Mouse (Mus musculus) induced T-regulatory cell, adult 2 months (primary cell): ENCODE data around the gene Birc5.
"Not testable (repeated sequence)": the region's sequence is repeated elsewhere in the genome, so short reads cannot be mapped to it uniquely, and the experiment has no call there.

Source experiments
- DNase-seq: peaks from one replicate; pipeline ENCODE4 v3.0.0-alpha.2; 2012; ENCODE audit warnings: low read depth

Birc5 gene

GRCm38 (mm10) chr11:117848985-117849671 lies at the start of gene Birc5:
Gene Birc5, plus strand, starts transcription at chr11:117849251.
- peak; percentile 98 for DNase-seq

DNA sequence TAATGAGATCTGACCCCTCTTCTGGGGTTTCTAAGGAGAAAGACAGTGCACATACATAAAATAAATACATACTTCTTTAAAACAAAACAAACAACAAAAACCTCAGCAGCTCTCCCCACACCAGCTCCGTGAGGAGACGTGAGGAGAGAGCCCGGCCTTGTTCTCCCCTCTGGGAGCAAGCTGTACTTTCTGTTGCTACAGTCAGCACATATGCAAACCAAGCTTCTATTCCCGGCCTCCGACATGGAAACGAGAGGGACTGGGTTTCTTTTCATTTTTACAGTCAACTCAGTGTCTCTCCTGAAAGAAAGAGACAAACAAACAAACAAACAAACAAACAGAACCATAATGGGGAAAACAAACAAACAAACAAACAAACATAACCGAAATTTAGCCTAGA lies 49.0 kb upstream of the Birc5 start:
- no peak for DNase-seq

GRCm38 (mm10) chr11:117801650-117802049 lies 47.4 kb upstream of the Birc5 start:
- DNase-seq = no peak

- no peak for DNase-seq
These were observed 45.8 kb upstream of the Birc5 start for GRCm38 (mm10) chr11:117803166-117803688.

DNA sequence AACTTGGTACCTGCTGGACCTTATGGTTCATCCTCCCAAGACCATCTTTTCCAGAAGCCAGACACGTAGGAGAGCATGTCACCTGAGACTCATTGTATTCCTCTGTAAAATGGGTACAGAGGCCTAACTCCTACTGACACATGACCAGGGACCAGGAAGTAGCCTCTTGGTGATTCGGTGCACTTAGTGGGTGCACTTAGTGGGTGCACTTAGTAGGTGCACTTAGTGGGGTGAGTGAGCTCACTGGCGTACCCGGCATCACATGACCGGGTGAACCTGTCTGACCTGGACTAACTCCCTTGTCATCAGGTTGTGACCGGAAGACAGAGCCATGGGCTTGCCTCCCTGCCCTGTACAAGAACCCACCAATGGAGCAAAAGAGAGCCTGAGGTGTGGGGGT lies 42.3 kb upstream of the Birc5 start:
- DNase-seq = no peak

GRCm38 (mm10) chr11:117809407-117810311 lies 39.4 kb upstream of the Birc5 start, which contains the start of the genes Gm20708 and Syngr2:
Gene Gm20708, plus strand, starts transcription at chr11:117809668.
Gene Syngr2, plus strand, starts transcription at chr11:117809668.
- peak; percentile 85 for DNase-seq

GRCm38 (mm10) chr11:117810401-117811046 lies 38.5 kb upstream of the Birc5 start:
- DNase-seq = peak; percentile 91

- no peak for DNase-seq
These were observed 35.2 kb upstream of the Birc5 start for GRCm38 (mm10) chr11:117813867-117814266.

GRCm38 (mm10) chr11:117814704-117815366 lies 34.2 kb upstream of the Birc5 start:
- DNase-seq = no peak

- DNase-seq = not testable (repeated sequence)
These were observed 33.2 kb upstream of the Birc5 start for GRCm38 (mm10) chr11:117815850-117816249.

DNA sequence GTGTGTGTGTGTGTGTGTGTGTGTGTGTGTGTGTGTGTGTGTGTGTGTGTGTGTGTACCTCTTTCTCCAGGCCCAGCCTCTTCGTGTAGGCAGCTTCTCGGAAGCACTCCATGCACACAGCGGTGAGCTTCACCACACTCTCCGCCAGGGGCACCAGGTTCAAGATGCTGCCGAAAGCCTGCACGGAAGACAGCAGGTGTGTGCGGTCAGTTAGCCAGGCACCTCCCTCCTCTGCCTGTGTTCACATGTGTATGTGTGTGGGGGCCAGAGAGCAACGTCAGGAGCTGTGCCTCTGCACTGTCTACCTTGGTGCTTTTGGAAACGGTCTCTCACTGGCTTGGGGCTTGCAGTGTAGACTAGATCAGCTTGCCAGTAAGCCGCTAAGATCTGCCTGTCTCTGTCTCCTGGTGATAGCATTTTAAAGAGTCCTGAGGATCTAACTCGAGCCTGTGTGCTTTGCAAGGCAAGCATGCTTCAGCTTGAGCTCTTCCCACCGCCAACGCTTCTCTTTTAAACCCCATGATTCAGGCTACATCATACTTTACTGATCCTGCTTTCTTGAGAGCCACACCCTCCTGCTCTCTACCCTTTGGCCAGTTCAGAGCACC lies 32.6 kb upstream of the Birc5 start:
- no peak for DNase-seq

GRCm38 (mm10) chr11:117819095-117819494 lies 30.0 kb upstream of the Birc5 start:
- DNase-seq = no peak

GRCm38 (mm10) chr11:117820173-117820572 lies 28.9 kb upstream of the Birc5 start:
- no peak for DNase-seq

DNA sequence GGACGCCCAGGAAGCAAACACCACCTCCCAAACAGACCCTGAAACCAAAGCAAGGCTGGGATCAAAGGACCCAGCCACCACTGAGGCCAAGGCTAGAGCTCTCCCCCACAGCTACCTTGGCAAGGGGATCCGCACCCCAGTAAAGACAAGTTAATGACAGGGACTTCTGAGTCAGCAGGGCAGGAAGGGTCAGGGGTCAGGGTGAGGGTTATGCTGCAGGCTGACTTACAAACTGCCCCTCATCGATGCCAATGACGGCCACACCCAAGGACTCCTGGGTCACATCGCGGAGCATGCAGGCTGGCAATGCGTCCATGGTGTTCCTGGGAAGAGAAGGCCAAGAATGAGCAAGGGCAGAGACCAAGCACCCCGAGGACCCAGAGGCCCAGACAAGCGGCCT lies 27.2 kb upstream of the Birc5 start:
- no peak for DNase-seq

DNA sequence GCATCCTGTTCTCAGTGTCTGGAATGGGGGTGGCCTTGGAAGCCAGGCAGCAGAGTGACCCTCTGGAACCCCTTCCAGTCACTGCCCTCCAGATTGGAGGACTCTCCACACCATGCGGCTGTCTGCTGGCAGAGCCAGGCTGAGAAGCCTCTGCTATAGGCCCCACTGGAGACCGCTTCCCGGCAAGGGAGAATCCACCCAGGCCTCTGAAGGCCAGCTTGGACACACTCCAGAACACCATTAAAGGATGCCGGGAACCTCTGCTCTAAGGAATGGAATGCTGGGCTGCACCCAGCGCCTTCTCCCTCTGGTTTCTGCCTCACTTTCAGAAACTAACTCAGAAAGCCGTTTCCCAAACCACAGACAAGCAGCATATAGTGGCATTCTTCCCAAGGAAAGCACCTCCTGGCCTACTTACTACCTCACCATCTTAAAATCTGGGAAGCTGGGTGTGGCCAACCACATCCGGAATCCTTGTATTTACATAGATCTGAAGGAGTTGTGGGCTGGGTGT lies 26.3 kb upstream of the Birc5 start:
- DNase-seq = no peak

DNA sequence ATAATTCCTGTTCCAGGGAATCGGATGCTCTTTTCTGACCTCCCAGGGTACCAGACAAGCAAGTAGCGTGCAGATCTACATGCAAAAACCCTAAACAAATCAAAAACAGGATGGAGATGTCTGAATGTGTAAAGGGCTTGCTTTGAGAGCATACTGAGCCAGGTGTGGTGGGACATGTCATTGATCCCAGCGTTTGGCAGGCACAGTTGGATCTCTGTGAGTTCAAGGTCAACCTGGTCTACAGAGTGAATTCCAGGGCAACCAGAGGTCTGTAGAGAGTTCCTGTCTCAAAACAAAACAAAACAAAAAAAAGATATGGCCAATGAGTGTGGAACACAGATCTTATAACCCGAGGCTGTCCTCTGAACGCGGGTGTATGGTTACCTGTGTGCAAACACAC lies 25.6 kb upstream of the Birc5 start:
- DNase-seq = no peak

DNA sequence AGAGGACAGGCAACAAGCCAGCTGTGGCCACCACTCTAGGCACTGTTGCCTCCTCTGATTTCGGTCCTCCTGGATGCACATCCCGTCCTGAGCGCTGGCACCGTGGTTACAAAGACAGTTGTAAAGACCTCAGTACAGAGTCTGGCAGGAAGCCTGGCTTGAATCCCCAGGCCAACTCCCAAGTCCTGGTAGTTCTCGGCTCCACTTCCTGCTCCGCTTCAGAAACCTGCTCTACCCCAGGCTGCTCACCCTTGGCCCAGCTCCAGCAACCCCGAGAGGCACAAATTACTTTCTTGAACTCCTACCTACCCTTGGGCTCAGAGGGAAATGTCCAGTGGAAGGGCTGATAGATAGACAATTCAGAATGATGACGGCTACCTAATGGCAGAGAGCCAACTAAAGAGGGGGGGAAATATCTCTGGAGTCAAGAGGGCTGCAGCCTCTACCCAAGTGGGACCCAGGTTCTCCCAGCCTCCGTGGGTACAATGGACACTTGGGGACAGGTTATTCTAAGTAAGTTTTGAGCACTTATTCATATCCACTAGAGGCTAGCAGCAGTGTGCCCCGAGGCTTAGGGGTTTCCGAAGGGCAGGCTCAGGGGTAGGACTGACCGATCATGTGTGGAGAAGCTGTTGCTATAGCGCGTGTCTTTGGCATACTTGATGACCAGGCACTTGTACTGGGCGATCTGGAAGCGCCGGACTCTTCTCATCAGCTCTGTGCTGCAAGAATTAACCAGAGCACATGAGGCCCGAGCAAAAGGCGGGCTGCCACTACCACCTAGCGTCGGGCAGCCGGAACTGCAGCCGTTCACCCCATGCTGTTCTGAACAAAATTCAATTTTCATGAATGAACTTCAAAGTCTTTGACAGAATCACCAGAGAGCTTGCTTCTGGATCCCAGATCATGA lies 24.7 kb upstream of the Birc5 start:
- peak; percentile 88 for DNase-seq

DNA sequence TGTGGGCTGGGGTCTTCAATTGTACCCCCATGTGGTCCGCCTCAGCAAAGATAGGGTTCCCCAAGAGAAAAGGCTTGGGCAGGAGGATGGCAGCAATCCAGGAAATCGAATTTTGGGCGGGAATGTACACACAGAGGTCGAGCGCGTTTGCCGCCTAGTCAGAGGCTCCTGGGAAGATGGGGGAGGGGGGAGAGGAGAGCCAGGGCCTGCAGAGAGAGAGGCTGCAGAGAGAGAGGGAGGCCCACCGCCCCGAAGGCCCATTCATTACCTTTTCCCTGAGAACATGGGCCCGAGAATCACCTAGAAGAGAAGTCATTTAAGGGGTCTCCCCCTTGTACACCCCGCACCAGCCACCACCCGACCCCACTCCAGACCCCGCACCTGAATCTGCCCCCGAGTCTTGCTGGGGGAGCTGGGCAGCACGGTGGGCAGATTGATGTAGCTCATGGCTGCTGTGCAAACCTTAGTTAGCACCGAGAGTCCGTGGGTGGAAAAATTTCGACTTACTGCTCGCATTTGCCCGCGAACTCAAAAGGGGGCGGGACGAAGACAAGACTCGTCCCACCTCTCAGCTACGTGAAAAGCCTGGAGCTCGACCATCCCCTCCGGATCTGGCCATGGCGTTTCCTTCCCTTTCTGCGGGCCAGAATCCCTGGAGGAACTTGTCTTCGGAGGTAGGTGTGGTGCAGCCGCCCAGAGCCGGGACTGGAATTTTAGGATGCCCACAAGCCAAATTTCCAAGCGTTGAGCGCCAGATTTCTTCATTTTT lies 23.5 kb upstream of the Birc5 start, which contains the start of the genes Afmid and Tk1:
TSS of gene Afmid (plus strand) at position 592 of the 769 bp plus-strand sequence.
TSS of gene Tk1 (minus strand) at position 760 of the 769 bp plus-strand sequence.
- peak; percentile 91 for DNase-seq

GRCm38 (mm10) chr11:117826164-117826563 lies 22.9 kb upstream of the Birc5 start:
- DNase-seq = no peak
